21 mouse cellular contexts compared by ENCODE assay signal in the genomic region with DNA sequence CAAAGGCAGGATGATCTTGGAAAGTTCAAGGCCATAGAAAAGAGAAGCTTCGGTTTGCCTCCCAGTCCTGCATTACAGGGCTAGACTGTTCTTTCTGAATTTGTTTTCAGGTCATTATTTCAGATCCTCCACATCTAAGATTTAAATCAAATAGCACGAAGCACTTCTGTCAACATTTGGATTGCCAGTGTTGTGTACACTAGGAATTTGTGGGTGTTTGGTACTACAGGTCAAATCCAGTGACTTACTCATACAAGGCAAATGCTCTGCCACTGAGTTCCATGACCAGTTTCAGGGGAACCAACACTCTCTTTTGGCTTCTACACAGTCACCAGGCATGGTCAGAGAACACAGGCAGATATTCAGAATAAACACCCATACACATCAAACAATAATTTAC. TPM values are rescaled to one million over a fixed set of nuclear protein-coding genes. Genes with fewer than 3 reads are reported as not detected.
DNase-seq lines count a peak whose midpoint lies in the region; ATAC-seq and TF ChIP-seq lines count a peak whose summit lies in the region.
"Had no signal": no experiment of that assay in that cellular context is flagged by ENCODE, and none has a peak within 500 bp of the region (broad histone marks: within the 10 kb centered on the region; RNA-seq: fewer than 3 reads in every experiment).

No protein-coding gene starts in this region.

- no peak overlapping the region for H3K9ac ChIP-seq in limb, embryonic 15.5 days
- H3K9ac ChIP-seq in lung, embryonic 16.5 days (ENCODE audit: low read length), result no peak overlapping the region
- H3K9ac ChIP-seq in CH12.LX (ENCODE audit: insufficient read depth, low read depth), result peak overlapping the region; percentile 78
- no peak overlapping the region for H3K9ac ChIP-seq in ES-Bruce4 (ENCODE audit: low read depth, poor library complexity, severe bottlenecking)
- H3K9ac ChIP-seq: embryonic facial prominence, embryonic 12.5 days; forebrain, embryonic 13.5 days; heart, embryonic 15.5 days; hindbrain, embryonic 13.5 days had no signal

- H3K4me2 ChIP-seq in limb, embryonic 15.5 days, result no peak overlapping the region
- no peak overlapping the region for H3K4me2 ChIP-seq in lung, embryonic 16.5 days (ENCODE audit: low read depth, low read length)
- no peak overlapping the region for H3K4me2 ChIP-seq in CH12.LX (ENCODE audit: insufficient read depth, low read depth, poor library complexity, severe bottlenecking)
- H3K4me2 ChIP-seq: embryonic facial prominence, embryonic 12.5 days; forebrain, embryonic 13.5 days; heart, embryonic 15.5 days; hindbrain, embryonic 13.5 days had no signal

- no peak overlapping the region for H3K4me3 ChIP-seq in limb, embryonic 15.5 days
- no peak overlapping the region for H3K4me3 ChIP-seq in limb, embryonic 10.5 days
- no peak overlapping the region for H3K4me3 ChIP-seq in lung, embryonic 16.5 days (ENCODE audit: low read length)
- no peak overlapping the region for H3K4me3 ChIP-seq in lung, adult 2 months (replicated peaks; ENCODE audit: extremely low read depth, low read depth, low read length)
- H3K4me3 ChIP-seq in CH12.LX (replicated peaks in 1 of 3; ENCODE audit: low read depth in 2 of 3, low read length in 2 of 3, poor library complexity in 1 of 3), result no peak overlapping the region
- no peak overlapping the region for H3K4me3 ChIP-seq in ES-Bruce4 (ENCODE audit: low read depth, low read length)
- H3K4me3 ChIP-seq: embryonic facial prominence, embryonic 12.5 days; forebrain, embryonic 13.5 days; heart, embryonic 10.5 days; heart, embryonic 15.5 days; hindbrain, embryonic 13.5 days had no signal

- peaks cover 33% of the 10 kb centered on the region for H3K36me3 ChIP-seq in limb, embryonic 15.5 days
- peaks cover 61% of the 10 kb centered on the region for H3K36me3 ChIP-seq in limb, embryonic 10.5 days
- peaks cover 28% of the 10 kb centered on the region for H3K36me3 ChIP-seq in lung, embryonic 16.5 days (ENCODE audit: control insufficient read depth, insufficient read depth, low read length)
- peaks cover 27 to 70% of the 10 kb centered on the region in 2 experiments for H3K36me3 ChIP-seq in CH12.LX (replicated peaks in 1 of 2; ENCODE audit: control insufficient read depth in 1 of 2, insufficient read depth in 1 of 2, low read length in 1 of 2)
- H3K36me3 ChIP-seq in ES-Bruce4 (ENCODE audit: control insufficient read depth, insufficient read depth, low read length, poor library complexity, severe bottlenecking), result peaks cover 34% of the 10 kb centered on the region

- dilution Hi-C loops in CH12.LX (cut with MboI; ENCODE audit: extremely low pct_ligation_motif_present, extremely low pct_unique_long_range_greater_than_20kb, low sequenced_read_pairs), result no loop called here

- H3K27ac ChIP-seq in limb, embryonic 15.5 days, result 0 out of 2 replicates have a peak overlapping the region, but pooled peaks have one; percentile 19
- no peak overlapping the region for H3K27ac ChIP-seq in limb, embryonic 10.5 days
- peak overlapping the region; percentile 2 for H3K27ac ChIP-seq in lung, embryonic 16.5 days (ENCODE audit: low read length)
- H3K27ac ChIP-seq in CH12.LX (ENCODE audit: insufficient read depth, low read depth) (peak overlapping the region; percentile 85), ES-Bruce4 (ENCODE audit: insufficient read depth, low read length) (peak overlapping the region; percentile 67)
- H3K27ac ChIP-seq: embryonic facial prominence, embryonic 12.5 days; forebrain, embryonic 13.5 days; heart, embryonic 10.5 days; heart, embryonic 15.5 days; hindbrain, embryonic 13.5 days; hindbrain, postnatal 0 days had no signal

- in situ Hi-C loops in CH12.LX (cut with MboI; ENCODE audit: low pct_ligation_motif_present, low pct_unique_long_range_greater_than_20kb, low sequenced_read_pairs), result loop anchor here (25.0 kb wide), 1 partner anchor 221 kb away; no protein-coding TSS in a partner anchor

- H3K9me3 ChIP-seq in limb, embryonic 15.5 days, result no peaks in the 10 kb centered on the region
- no peaks in the 10 kb centered on the region for H3K9me3 ChIP-seq in limb, embryonic 10.5 days (replicated peaks)
- H3K9me3 ChIP-seq in lung, embryonic 16.5 days (ENCODE audit: control insufficient read depth, low read length), result no peaks in the 10 kb centered on the region
- H3K9me3 ChIP-seq in CH12.LX (replicated peaks; ENCODE audit: low read length) (peaks cover 5% of the 10 kb centered on the region), ES-Bruce4 (replicated peaks; ENCODE audit: control insufficient read depth, insufficient read depth, low read length, poor library complexity, severe bottlenecking) (no peaks in the 10 kb centered on the region; the same call in 1 of the 2 replicates)
- H3K9me3 ChIP-seq: embryonic facial prominence, embryonic 12.5 days; forebrain, embryonic 13.5 days; heart, embryonic 10.5 days; heart, embryonic 15.5 days; hindbrain, embryonic 13.5 days had no signal

- H3K79me2 ChIP-seq in CH12.LX (replicated peaks; ENCODE audit: control insufficient read depth, extremely low read depth, insufficient read depth, poor library complexity, severe bottlenecking), result no peaks in the 10 kb centered on the region

- TF ChIP-seq CTCF in lung, adult 2 months (IDR thresholded peaks at IDR 0.05; ENCODE audit: insufficient read depth, low read length), result no peak
- no peak for TF ChIP-seq CTCF in CH12.LX (conservative IDR thresholded peaks at IDR 0.05 in 1 of 2, IDR thresholded peaks at IDR 0.05 in 1 of 2; ENCODE audit: low read depth in 2 of 2, low read length in 2 of 2)
- TF ChIP-seq CTCF in ES-Bruce4 (IDR thresholded peaks at IDR 0.05; ENCODE audit: low read depth, low read length), result no peak

- WGBS in limb, embryonic 15.5 days, result 95% methylated on average over 2 of the region's 2 CpGs
- WGBS in limb, embryonic 10.5 days, result 94% methylated on average over 2 of the region's 2 CpGs
- WGBS in lung, embryonic 16.5 days, result 58% methylated on average over 2 of the region's 2 CpGs
- WGBS in lung, adult 2 months, result 66% methylated on average over 2 of the region's 2 CpGs

- TF ChIP-seq EP300 in CH12.LX (IDR thresholded peaks at IDR 0.05; ENCODE audit: low read length) (no peak), ES-Bruce4 (IDR thresholded peaks at IDR 0.05; ENCODE audit: insufficient read depth, low read depth, low read length) (no peak)

- H3K27me3 ChIP-seq in limb, embryonic 15.5 days, result no peaks in the 10 kb centered on the region
- H3K27me3 ChIP-seq in limb, embryonic 10.5 days (ENCODE audit: low read depth, poor library complexity, severe bottlenecking), result no peaks in the 10 kb centered on the region
- H3K27me3 ChIP-seq in lung, embryonic 16.5 days (ENCODE audit: control insufficient read depth, insufficient read depth, low read depth, low read length), result no peaks in the 10 kb centered on the region
- H3K27me3 ChIP-seq in CH12.LX (replicated peaks) (no peaks in the 10 kb centered on the region), ES-Bruce4 (ENCODE audit: control insufficient read depth, insufficient read depth, low read length, poor library complexity, severe bottlenecking) (no peaks in the 10 kb centered on the region)
- H3K27me3 ChIP-seq: embryonic facial prominence, embryonic 12.5 days; forebrain, embryonic 13.5 days; heart, embryonic 15.5 days; hindbrain, embryonic 13.5 days had no signal

- DNase-seq in limb, embryonic 10.5 days (ENCODE audit: low spot score), result no peak
- DNase-seq in lung, adult 2 months, result no peak
- DNase-seq in CH12.LX (ENCODE audit: extremely low read depth), result no peak
- DNase-seq: adrenal gland, postnatal 10 days; cerebellum, adult 11 months; cerebellum, adult 8-10 months; cerebellum, postnatal 14 days; embryo, embryonic 11 days; gastrocnemius, postnatal 10 days; heart, adult 18-20 months; heart, postnatal 14 days had no signal

- no peak for ATAC-seq in limb, embryonic 15.5 days (ENCODE audit: insufficient number of reproducible peaks, low FRiP score, low TSS enrichment, low read depth)
- ATAC-seq in lung, embryonic 16.5 days (ENCODE audit: low read depth), result no peak
- ATAC-seq in erythroblast, adult 5-6 weeks (replicated peaks; ENCODE audit: low FRiP score, poor library complexity, severe bottlenecking), result no peak
- ATAC-seq: forebrain, embryonic 13.5 days; hindbrain, postnatal 0 days had no signal

- no peak for TF ChIP-seq POLR2A in lung, adult 2 months (IDR thresholded peaks at IDR 0.05; ENCODE audit: borderline replicate concordance, extremely low read depth, low read depth, low read length)
- no peak for TF ChIP-seq POLR2A in CH12.LX (IDR thresholded peaks at IDR 0.05; ENCODE audit: low read depth, low read length)
- TF ChIP-seq POLR2A in ES-Bruce4 (IDR thresholded peaks at IDR 0.05; ENCODE audit: insufficient read depth, low read length), result no peak

- no peak for TF ChIP-seq RAD21 in CH12.LX (IDR thresholded peaks at IDR 0.05; ENCODE audit: low read depth, low read length)

- H3K4me1 ChIP-seq in limb, embryonic 15.5 days, result no peaks in the 10 kb centered on the region
- no peaks in the 10 kb centered on the region for H3K4me1 ChIP-seq in limb, embryonic 10.5 days
- H3K4me1 ChIP-seq in lung, embryonic 16.5 days (replicated peaks; ENCODE audit: control insufficient read depth, insufficient read depth, low read length), result no peaks in the 10 kb centered on the region
- no peaks in the 10 kb centered on the region; the same call in 1 of the 2 replicates for H3K4me1 ChIP-seq in lung, adult 2 months (ENCODE audit: control insufficient read depth, insufficient read depth, low read length)
- peaks cover 23 to 32% of the 10 kb centered on the region in 2 experiments; a peak in 3 of 4 replicates for H3K4me1 ChIP-seq in CH12.LX (ENCODE audit: control insufficient read depth in 1 of 2, insufficient read depth in 2 of 2)
- no peaks in the 10 kb centered on the region for H3K4me1 ChIP-seq in ES-Bruce4 (ENCODE audit: control insufficient read depth, insufficient read depth, low read length)
- H3K4me1 ChIP-seq: embryonic facial prominence, embryonic 12.5 days; forebrain, embryonic 13.5 days; heart, embryonic 10.5 days; heart, embryonic 15.5 days; hindbrain, embryonic 13.5 days had no signal

RNA-seq across cellular contexts. Expression of gene Dnaja2, which starts 21.7 kb away (rescaled TPM):
- 135 and 148 TPM in 2 replicates for polyA plus RNA-seq in limb, embryonic 15.5 days (2015; fragmentation: Nextera tagmentation; extraction: Ambion mirVana)
- polyA plus RNA-seq in limb, embryonic 10.5 days (2016; fragmentation: Nextera tagmentation; extraction: Ambion mirVana), result 193 and 220 TPM in 2 replicates
- 133 and 149 TPM in 2 replicates for polyA plus RNA-seq in lung, embryonic 16.5 days (2015; fragmentation: Nextera tagmentation; extraction: Ambion mirVana)
- polyA plus RNA-seq in lung, adult 2 months (2012; rRNA removed), result 5.5 and 10.9 TPM in 2 replicates
- total RNA-seq in CH12.LX (2012; rRNA removed) (150 and 183 TPM in 2 replicates), CH12.LX (2014; rRNA removed) (227 and 273 TPM in 2 replicates)
- polyA plus RNA-seq in CH12.LX (2012; ENCODE audit: insufficient read length, low read depth) (471 and 538 TPM in 2 replicates), ES-Bruce4 (2011; ENCODE audit: insufficient read depth, insufficient read length, low read depth, missing spikeins) (221 and 234 TPM in 2 replicates)
- total RNA-seq in erythroblast, adult 5-6 weeks (2015; ENCODE audit: low replicate concordance), result 23.1 and 36.6 TPM in 2 replicates
- total RNA-seq in erythroblast, adult 5-6 weeks (2017; ENCODE audit: low replicate concordance), result 28.7 and 35.5 TPM in 2 replicates

RNA-seq across cellular contexts. Expression of gene Gpt2, which starts 41.1 kb away (rescaled TPM):
- 30.6 and 31.5 TPM in 2 replicates for polyA plus RNA-seq in limb, embryonic 15.5 days (2015; fragmentation: Nextera tagmentation; extraction: Ambion mirVana)
- 63.7 and 65.8 TPM in 2 replicates for polyA plus RNA-seq in limb, embryonic 10.5 days (2016; fragmentation: Nextera tagmentation; extraction: Ambion mirVana)
- polyA plus RNA-seq in lung, embryonic 16.5 days (2015; fragmentation: Nextera tagmentation; extraction: Ambion mirVana), result 13.8 and 15.5 TPM in 2 replicates
- polyA plus RNA-seq in lung, adult 2 months (2012; rRNA removed), result 9.6 and 16.4 TPM in 2 replicates
- 24.8 and 50.0 TPM in 2 replicates for total RNA-seq in CH12.LX (2012; rRNA removed)
- total RNA-seq in CH12.LX (2014; rRNA removed), result 37.8 and 39.8 TPM in 2 replicates
- 29.7 and 37.2 TPM in 2 replicates for polyA plus RNA-seq in CH12.LX (2012; ENCODE audit: insufficient read length, low read depth)
- 29.1 and 31.1 TPM in 2 replicates for polyA plus RNA-seq in ES-Bruce4 (2011; ENCODE audit: insufficient read depth, insufficient read length, low read depth, missing spikeins)
- 0.84 TPM in 1 of 2 replicates, not detected in the other for total RNA-seq in erythroblast, adult 5-6 weeks (2015; ENCODE audit: low replicate concordance)
- not detected in 2 replicates for total RNA-seq in erythroblast, adult 5-6 weeks (2017; ENCODE audit: low replicate concordance)

Comparison
In these comparisons a context has a peak if more than half of its experiments do, and no peak if none do; other contexts are left out.
1. RNA of gene Dnaja2, which starts 21.7 kb away (polyA plus RNA-seq): 471 to 538 TPM in CH12.LX, 221 to 234 TPM in ES-Bruce4, 193 to 220 TPM in limb, embryonic 10.5 days, 133 to 149 TPM in lung, embryonic 16.5 days and 135 to 148 TPM in limb, embryonic 15.5 days; 5.5 to 10.9 TPM in lung, adult 2 months; every median in the first group is over 10 times any median in the second.